Mouse (Mus musculus) kidney, postnatal 0 days (tissue): ENCODE results near the gene Zeb2. TPM values are rescaled to one million over a fixed set of nuclear protein-coding genes. Genes with fewer than 3 reads are reported as not detected.
"Not testable (repeated sequence)": the region's sequence is repeated elsewhere in the genome, so short reads cannot be mapped to it uniquely, and the experiment has no call there.

Experiments used
- ATAC-seq: fragments of 200-750 bp; cut with Nextera tagmentation; replicated peaks from 2 replicates; pipeline ENCODE4 v1.8.0; 2017; ENCODE audit warnings: low read depth, moderate number of reproducible peaks, moderate TSS enrichment, moderate library complexity; ENCODE audit not compliant: low FRiP score
- DNase-seq: peaks from one replicate; pipeline ENCODE4 v3.0.0-alpha.2; 2016; ENCODE audit warnings: low spot score
- H3K27ac ChIP-seq: fragments of 300-500 bp; sonication (generic); 2 replicates; pipeline ENCODE4 v1.5.1; 2014; ENCODE audit warnings: mild to moderate bottlenecking
- H3K27me3 ChIP-seq: fragments of 300-500 bp; sonication (generic); 2 replicates; pipeline ENCODE4 v1.6.1; 2014; ENCODE audit warnings: low read length, mixed read lengths; ENCODE audit not compliant: insufficient read depth
- H3K36me3 ChIP-seq: fragments of 300-500 bp; sonication (generic); 2 replicates; pipeline ENCODE4 v1.6.1; 2014; ENCODE audit warnings: low read length, mixed read lengths; ENCODE audit not compliant: insufficient read depth
- H3K4me1 ChIP-seq: fragments of 300-500 bp; sonication (generic); replicated peaks from 2 replicates; pipeline ENCODE4 v1.6.1; 2014; ENCODE audit warnings: antibody characterized with exemption, low read length, mixed read lengths; ENCODE audit not compliant: insufficient read depth
- H3K4me2 ChIP-seq: fragments of 300-500 bp; sonication (generic); 2 replicates; pipeline ENCODE4 v1.6.1; 2014; ENCODE audit warnings: mild to moderate bottlenecking, low read length, moderate library complexity, mixed read lengths
- H3K4me3 ChIP-seq: fragments of 300-500 bp; sonication (generic); replicated peaks from 2 replicates; pipeline ENCODE4 v1.5.1; 2014; ENCODE audit warnings: low read depth, low read length
- H3K9ac ChIP-seq: fragments of 300-500 bp; sonication (generic); 2 replicates; pipeline ENCODE4 v1.6.1; 2014; ENCODE audit warnings: low read depth, low read length
- H3K9me3 ChIP-seq: fragments of 300-500 bp; sonication (generic); replicated peaks from 2 replicates; pipeline ENCODE4 v1.6.1; 2016; ENCODE audit warnings: low read length, inconsistent platforms, mixed read lengths
- CTCF ChIP-seq: IDR thresholded peaks from 2 replicates; pipeline ENCODE4 v1.5.1; 2016; ENCODE audit warnings: antibody characterized with exemption, low read depth, mild to moderate bottlenecking, moderate library complexity
- WGBS: fragments of 180-500 bp; shearing (Covaris S2); extraction: QIAGEN DNeasy Blood & Tissue Kit; methylation state at CpG from one replicate; pipeline ENCODE4 v1.1.7; 2014; 5-methylcytosine and 5-hydroxymethylcytosine counted together
- polyA plus RNA-seq: library from polyadenylated mRNA; unstranded; fragments of >200 nt; fragmentation: Nextera tagmentation; extraction: Ambion mirVana; gene quantifications from 2 replicates; pipeline ENCODE4 v1.2.1, GENCODE M21; 2015

Gene Zeb2
- polyA plus RNA-seq, 1 experiment from 2014 or later: 31.4 TPM

- no peak for ATAC-seq
- no peak for DNase-seq
- Histone ChIP-seq H3K9me3 (no peaks in the 10 kb centered on the region), H3K4me3 (no peak overlapping the region), H3K36me3 (no peaks in the 10 kb centered on the region), H3K27me3 (no peaks in the 10 kb centered on the region), H3K27ac (no peak overlapping the region), H3K9ac (no peak overlapping the region), H3K4me1 (0 out of 2 replicates have a peak, but pooled peaks cover 2% of the 10 kb centered on the region), H3K4me2 (peak overlapping the region; percentile 81; the same call in 1 of the 2 replicates)
- WGBS: 50% methylated on average over 3 of the region's 3 CpGs
- no peak for TF ChIP-seq CTCF
Observed at GRCm38 (mm10) chr2:45113912-45114311, 3.3 kb downstream of the Zeb2 start.

- Histone ChIP-seq H3K4me3 (peak overlapping the region; percentile 86), H3K9ac (peak overlapping the region; percentile 96; the same call in 1 of the 2 replicates), H3K4me1 (0 out of 2 replicates have a peak, but pooled peaks cover 2% of the 10 kb centered on the region), H3K9me3 (no peaks in the 10 kb centered on the region), H3K4me2 (peak overlapping the region; percentile 81), H3K36me3 (no peaks in the 10 kb centered on the region), H3K27ac (peak overlapping the region; percentile 90), H3K27me3 (no peaks in the 10 kb centered on the region)
- DNase-seq (peak; percentile 87), ATAC-seq (no peak)
- 2% methylated on average over 23 of the region's 25 CpGs for WGBS
- peak; percentile 65 for TF ChIP-seq CTCF
Observed at GRCm38 (mm10) chr2:45112891-45113683, 4.1 kb downstream of the Zeb2 start.

- 10% methylated on average over 9 of the region's 9 CpGs for WGBS
- no peak for ATAC-seq
Observed at GRCm38 (mm10) chr2:45112021-45112747, 5.0 kb downstream of the Zeb2 start.

GRCm38 (mm10) chr2:45111571-45111970 is 5.6 kb downstream of the Zeb2 start:
- not testable (repeated sequence) for H3K4me1 ChIP-seq, H3K36me3 ChIP-seq, H3K9me3 ChIP-seq, ATAC-seq, DNase-seq, H3K27me3 ChIP-seq
- 7% methylated on average over 3 of the region's 3 CpGs for WGBS
- H3K4me3 ChIP-seq: peak overlapping the region; percentile 86
- peak overlapping the region; percentile 95 for H3K27ac ChIP-seq
- H3K4me2 ChIP-seq: peak overlapping the region; percentile 81
- peak overlapping the region; percentile 96 for H3K9ac ChIP-seq

More at GRCm38 (mm10) chr2:45112021-45112747, 5.0 kb downstream of the Zeb2 start:
- Histone ChIP-seq H3K27me3 (no peaks in the 10 kb centered on the region), H3K9me3 (no peaks in the 10 kb centered on the region), H3K27ac (peak overlapping the region; percentile 90), H3K4me1 (0 out of 2 replicates have a peak, but pooled peaks cover 2% of the 10 kb centered on the region), H3K9ac (peak overlapping the region; percentile 96), H3K36me3 (no peaks in the 10 kb centered on the region), H3K4me2 (peak overlapping the region; percentile 81), H3K4me3 (peak overlapping the region; percentile 86)
- no peak for DNase-seq
- no peak for TF ChIP-seq CTCF

GRCm38 (mm10) chr2:45110757-45111411 is 6.3 kb downstream of the Zeb2 start:
- Histone ChIP-seq H3K9ac (peak overlapping the region; percentile 96), H3K9me3 (no peaks in the 10 kb centered on the region), H3K4me2 (peak overlapping the region; percentile 81), H3K27ac (peak overlapping the region; percentile 95), H3K27me3 (no peaks in the 10 kb centered on the region), H3K4me1 (0 out of 2 replicates have a peak, but pooled peaks cover 2% of the 10 kb centered on the region), H3K36me3 (no peaks in the 10 kb centered on the region), H3K4me3 (peak overlapping the region; percentile 86)
- ATAC-seq: no peak
- peak; percentile 75 for DNase-seq
- under 1% methylated on average over 20 of the region's 20 CpGs for WGBS
- no peak for TF ChIP-seq CTCF
